Mouse (Mus musculus) layer of hippocampus, postnatal 14 days (tissue): ENCODE measurements around the gene Scgb2b7. TPM values are rescaled to one million over a fixed set of nuclear protein-coding genes. Genes with fewer than 3 reads are reported as not detected.
"Not testable (repeated sequence)": the region's sequence is repeated elsewhere in the genome, so short reads cannot be mapped to it uniquely, and the experiment has no call there.

Experiments
- DNase-seq, 2 experiments: peaks; one replicate each; pipeline ENCODE4 v3.0.0; 2021 to 2022; ENCODE audit warnings: low spot score in 2 of 2, mixed read lengths in 1 of 2
- long read RNA-seq, 2 experiments: library from polyadenylated mRNA; stranded (forward); transcript quantifications; one replicate each; pipeline ENCODE4 v2.0.0; 2021
- total RNA-seq, 2 experiments: library from RNA; stranded (reverse); gene quantifications; 2 replicates each; pipeline ENCODE4 v1.2.3; 2021

Gene Scgb2b7
- total RNA-seq = not detected
- long read RNA-seq, experiment 1 = 0 reads
- long read RNA-seq, experiment 2 = 0 reads

DNA sequence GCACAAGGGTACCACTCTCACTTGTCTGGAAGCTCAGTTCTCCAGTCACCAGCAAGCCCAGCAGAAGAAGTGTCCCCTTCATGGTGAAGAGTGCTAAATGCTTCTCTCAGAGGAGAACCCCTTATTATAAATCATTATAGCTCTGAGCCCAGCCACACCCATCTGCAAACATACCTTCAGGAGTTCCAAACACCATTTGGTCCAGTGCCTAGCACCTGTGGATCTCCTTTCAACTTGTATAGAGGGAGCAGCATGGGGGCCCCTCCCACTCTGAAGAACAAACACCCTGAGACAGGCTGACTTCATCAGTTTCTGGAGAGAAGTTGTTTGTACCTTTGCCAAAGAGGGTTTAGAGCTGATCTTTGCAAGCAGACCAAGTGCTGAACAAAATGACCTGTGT, at the start of gene Scgb2b7:
Gene Scgb2b7, minus strand, starts transcription at position 101 of the 400 bp plus-strand sequence.
- not testable (repeated sequence) for DNase-seq

DNA sequence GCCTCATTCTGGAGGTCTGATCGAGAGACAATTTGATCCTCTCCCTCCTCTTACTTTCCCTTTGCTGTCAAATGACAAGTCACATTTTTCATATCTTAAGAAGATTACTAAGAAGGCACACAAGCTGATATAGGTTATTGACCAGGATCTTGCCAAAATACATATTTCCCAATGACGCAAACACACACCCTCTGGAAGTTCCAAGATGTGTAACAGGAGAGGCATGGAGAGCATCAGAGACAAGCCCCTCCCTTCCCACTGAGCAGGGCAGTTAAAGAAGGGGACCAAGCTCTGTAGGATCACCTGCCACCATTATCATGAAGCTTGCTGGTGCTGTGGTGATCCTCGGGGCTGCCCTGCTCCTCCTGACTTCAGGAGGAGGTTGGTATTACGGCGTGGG, 6.8 kb upstream of the Scgb2b7 start, which contains the start of gene Scgb1b7:
Gene Scgb1b7, plus strand, starts transcription at position 301 of the 400 bp plus-strand sequence.
- DNase-seq = not testable (repeated sequence)

Other genes with a start within 250 kb of the Scgb2b7 start
- gene Scgb1b7, start 6.9 kb upstream of the Scgb2b7 start, total RNA-seq = not detected